Mouse (Mus musculus): Measurements from ENCODE around the gene Xab2. TPM values are rescaled to one million over a fixed set of nuclear protein-coding genes. Genes with fewer than 3 reads are reported as not detected.
"Not testable (repeated sequence)": the region's sequence is repeated elsewhere in the genome, so short reads cannot be mapped to it uniquely, and the experiment has no call there.

Xab2 gene
- polyA plus RNA-seq, 1 experiment from 2014 or later = 65.1 TPM

DNA sequence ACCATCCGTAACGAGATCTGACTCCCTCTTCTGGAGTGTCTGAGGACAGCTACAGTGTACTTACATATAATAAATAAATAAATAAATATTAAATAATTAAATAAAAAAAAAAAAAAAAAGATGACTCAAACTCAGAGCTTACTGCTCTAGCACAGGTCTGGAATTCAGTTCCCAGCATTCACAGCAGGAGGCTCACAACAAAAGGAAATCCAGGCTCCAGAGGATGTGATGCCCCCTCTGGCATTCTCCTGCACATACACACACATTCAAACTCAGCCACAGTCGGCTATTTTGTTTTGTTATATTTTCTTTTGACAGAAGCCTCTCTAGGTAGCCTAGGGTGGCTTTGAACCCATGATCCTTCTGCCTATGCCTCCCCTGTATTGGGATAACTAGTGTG is 39.2 kb downstream of the Xab2 start:
- not testable (repeated sequence) for H3K9ac ChIP-seq; H3K4me1 ChIP-seq; H3K36me3 ChIP-seq; H3K4me2 ChIP-seq (replicated peaks); H3K4me3 ChIP-seq; ATAC-seq (ENCODE audit: insufficient number of reproducible peaks, insufficient read depth, low FRiP score, low TSS enrichment); H3K27ac ChIP-seq; H3K27me3 ChIP-seq; H3K9me3 ChIP-seq
- WGBS = 91% methylated on average over 3 of the region's 3 CpGs

DNA sequence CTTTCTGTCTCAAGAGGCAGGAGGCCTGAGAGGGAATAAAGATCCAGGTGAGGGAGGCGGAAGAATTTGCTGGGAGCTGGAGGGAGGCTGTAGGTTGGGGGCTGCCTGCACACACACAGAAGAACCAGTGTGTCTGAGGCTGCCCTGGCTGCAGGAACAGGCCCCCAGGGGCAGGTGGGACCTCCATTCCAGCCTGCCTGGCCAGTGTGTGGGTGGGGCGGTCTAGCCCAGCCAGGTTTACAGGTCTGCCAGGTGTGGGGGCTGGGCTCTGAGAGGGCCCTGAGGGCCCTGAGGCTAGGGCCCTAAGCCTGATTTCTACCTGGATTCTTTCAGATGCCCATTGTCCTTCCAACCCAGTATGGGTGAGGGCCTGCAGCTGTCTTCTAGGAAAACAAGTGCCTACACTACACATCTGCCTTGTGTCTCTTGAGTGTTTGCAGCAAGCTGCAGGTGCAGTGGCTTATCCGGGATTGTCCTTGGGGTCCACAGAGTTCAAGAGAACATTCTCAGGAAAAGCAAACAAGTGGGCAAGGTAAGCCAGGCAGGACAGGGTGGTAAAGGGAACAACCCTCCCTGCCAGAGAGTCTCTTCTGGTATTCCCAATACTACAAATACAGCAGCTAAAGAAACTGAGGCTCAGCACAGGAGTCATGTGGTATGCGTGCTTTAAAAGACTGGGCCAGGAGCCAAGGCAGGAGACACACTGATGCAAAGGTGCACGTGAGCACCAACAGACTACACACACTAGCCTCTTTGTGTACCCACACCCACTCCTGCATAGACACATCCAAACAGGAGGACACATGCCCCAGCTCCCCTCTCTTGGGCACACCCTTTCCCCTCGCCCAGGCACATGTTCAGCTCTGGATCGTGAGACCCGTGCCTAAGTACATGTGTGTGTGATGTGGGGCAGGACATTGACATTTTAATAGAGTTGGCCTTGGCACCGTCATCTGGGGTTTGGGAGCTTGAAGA is 41.4 kb downstream of the Xab2 start:
- H3K4me2 ChIP-seq (replicated peaks) = no peak overlapping the region
- no peaks in the 10 kb centered on the region for H3K9me3 ChIP-seq
- H3K36me3 ChIP-seq = no peaks in the 10 kb centered on the region
- H3K4me3 ChIP-seq = no peak overlapping the region
- no peak for ATAC-seq (ENCODE audit: insufficient number of reproducible peaks, insufficient read depth, low FRiP score, low TSS enrichment)
- WGBS = 72% methylated on average over 9 of the region's 9 CpGs
- H3K9ac ChIP-seq = no peak overlapping the region
- no peaks in the 10 kb centered on the region for H3K27me3 ChIP-seq
- no peak overlapping the region for H3K27ac ChIP-seq
- no peaks in the 10 kb centered on the region for H3K4me1 ChIP-seq

DNA sequence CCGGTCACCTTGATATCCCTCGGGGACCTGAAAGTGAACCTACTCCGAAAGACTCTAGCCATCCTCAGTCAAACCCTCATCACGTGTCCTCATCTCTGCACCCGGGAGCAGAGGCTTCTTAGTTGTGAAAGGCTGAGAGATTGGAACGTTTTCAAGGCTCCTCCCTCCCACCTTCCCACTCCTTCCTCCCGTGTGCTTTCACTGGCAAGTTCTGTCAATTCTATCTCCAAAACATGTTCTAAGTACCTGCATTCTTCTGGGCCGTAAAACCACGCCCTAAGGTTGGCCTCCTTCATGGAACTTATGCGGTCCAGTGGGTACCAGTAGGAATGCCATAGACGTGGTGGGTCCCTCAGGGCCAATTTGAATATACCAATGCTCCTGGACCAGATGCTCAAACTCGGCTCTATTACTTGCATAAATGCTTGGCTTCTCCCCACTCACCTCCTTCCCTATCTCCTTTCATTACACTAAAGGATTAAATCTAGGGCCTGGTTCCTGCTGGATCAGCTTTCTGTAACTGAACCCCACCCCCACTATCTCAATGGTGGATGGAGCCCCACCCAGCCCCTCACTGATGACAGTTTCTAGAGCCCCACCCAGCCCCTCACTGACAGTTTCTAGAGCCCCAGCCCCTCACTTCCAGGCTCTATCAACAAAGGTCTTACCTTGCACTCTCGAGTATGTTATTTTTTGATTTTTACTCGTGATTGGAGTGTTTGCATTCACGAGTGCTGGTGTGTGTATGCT is 44.7 kb downstream of the Xab2 start:
- H3K4me2 ChIP-seq (replicated peaks) = no peak overlapping the region
- H3K27me3 ChIP-seq = no peaks in the 10 kb centered on the region
- H3K27ac ChIP-seq = no peak overlapping the region
- ATAC-seq (ENCODE audit: insufficient number of reproducible peaks, insufficient read depth, low FRiP score, low TSS enrichment) = no peak
- no peak overlapping the region for H3K9ac ChIP-seq
- WGBS = 74% methylated on average over 15 of the region's 15 CpGs
- H3K4me1 ChIP-seq = no peaks in the 10 kb centered on the region
- H3K36me3 ChIP-seq = no peaks in the 10 kb centered on the region
- no peaks in the 10 kb centered on the region for H3K9me3 ChIP-seq
- no peak overlapping the region for H3K4me3 ChIP-seq

DNA sequence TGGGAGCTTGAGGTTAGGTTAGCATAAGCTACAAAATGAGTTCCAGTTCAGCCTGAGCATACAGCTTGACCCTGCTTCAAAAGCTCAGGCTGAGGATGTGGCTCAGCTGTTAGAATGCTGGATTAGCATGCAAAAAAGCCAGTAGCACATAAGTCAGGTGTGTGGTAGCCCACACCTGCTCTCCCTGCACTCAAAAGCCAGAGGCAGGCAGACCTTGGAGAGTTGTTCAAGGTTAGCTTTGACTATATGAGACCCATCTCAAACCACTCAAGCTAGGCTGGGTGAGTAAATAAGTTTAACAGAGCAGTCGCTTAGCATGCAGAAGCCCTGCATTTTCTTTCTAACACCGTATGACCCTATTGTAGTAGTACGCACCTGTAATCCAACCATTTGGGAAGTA is 46.6 kb downstream of the Xab2 start:
- H3K27me3 ChIP-seq = no peaks in the 10 kb centered on the region
- H3K9me3 ChIP-seq = no peaks in the 10 kb centered on the region
- no peak overlapping the region for H3K27ac ChIP-seq
- no peak overlapping the region for H3K4me2 ChIP-seq (replicated peaks)
- no peaks in the 10 kb centered on the region for H3K36me3 ChIP-seq
- WGBS = 93% methylated on average over 3 of the region's 3 CpGs
- ATAC-seq (ENCODE audit: insufficient number of reproducible peaks, insufficient read depth, low FRiP score, low TSS enrichment) = no peak
- no peak overlapping the region for H3K9ac ChIP-seq
- H3K4me3 ChIP-seq = no peak overlapping the region
- H3K4me1 ChIP-seq = no peaks in the 10 kb centered on the region

DNA sequence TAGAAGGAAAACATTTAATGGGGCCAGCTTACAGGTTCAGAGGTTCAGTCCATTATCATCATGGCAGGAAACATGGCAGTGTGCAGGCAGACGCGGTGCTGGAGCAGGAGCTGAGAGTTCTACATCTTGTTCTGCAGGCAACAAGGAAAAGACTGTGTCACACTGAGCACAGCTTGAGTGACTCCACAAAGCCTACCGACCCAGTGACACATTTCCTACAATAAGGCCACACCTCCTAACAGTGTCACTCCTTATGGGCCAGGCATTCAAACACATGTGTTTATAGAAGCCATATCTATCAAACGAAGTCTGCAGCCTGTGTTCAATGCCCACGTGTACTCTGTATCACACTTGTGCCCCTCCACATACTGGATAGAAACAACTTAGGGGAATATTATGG is 51.3 kb downstream of the Xab2 start:
- no peaks in the 10 kb centered on the region for H3K36me3 ChIP-seq
- no peak overlapping the region for H3K27ac ChIP-seq
- 84% methylated on average over 5 of the region's 5 CpGs for WGBS
- no peak overlapping the region for H3K9ac ChIP-seq
- H3K4me2 ChIP-seq (replicated peaks) = no peak overlapping the region
- no peaks in the 10 kb centered on the region for H3K9me3 ChIP-seq
- H3K27me3 ChIP-seq = no peaks in the 10 kb centered on the region
- no peak for ATAC-seq (ENCODE audit: insufficient number of reproducible peaks, insufficient read depth, low FRiP score, low TSS enrichment)
- H3K4me1 ChIP-seq = no peaks in the 10 kb centered on the region
- no peak overlapping the region for H3K4me3 ChIP-seq

DNA sequence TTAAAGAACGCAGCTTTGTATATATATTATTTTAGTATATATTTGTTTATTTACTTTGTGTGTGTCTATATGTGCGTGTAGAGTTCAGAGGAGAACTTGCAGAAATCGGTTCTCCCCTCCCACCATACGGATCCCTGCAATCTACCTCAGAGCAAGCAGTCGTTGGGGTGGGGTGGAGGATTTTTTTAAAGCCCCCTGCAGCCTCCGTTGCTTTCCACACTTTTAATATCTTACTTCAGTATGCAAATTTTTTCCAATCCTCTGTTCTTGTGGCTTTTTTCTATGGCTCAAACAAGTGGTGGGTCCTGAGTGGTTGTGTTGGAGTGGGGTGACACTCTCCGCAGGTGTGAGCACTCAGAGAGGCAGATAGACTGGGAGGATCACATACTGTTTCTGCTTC is 52.7 kb downstream of the Xab2 start:
- Histone ChIP-seq H3K4me2 (replicated peaks) (peak overlapping the region; percentile 36), H3K36me3 (no peaks in the 10 kb centered on the region), H3K4me1 (no peaks in the 10 kb centered on the region), H3K27ac (no peak overlapping the region), H3K9me3 (no peaks in the 10 kb centered on the region), H3K9ac (peak overlapping the region; percentile 0; the same call in 1 of the 2 replicates), H3K4me3 (0 out of 2 replicates have a peak overlapping the region, but pooled peaks have one; percentile 3), H3K27me3 (no peaks in the 10 kb centered on the region)
- 8% methylated on average over 7 of the region's 7 CpGs for WGBS
- no peak for ATAC-seq (ENCODE audit: insufficient number of reproducible peaks, insufficient read depth, low FRiP score, low TSS enrichment)

DNA sequence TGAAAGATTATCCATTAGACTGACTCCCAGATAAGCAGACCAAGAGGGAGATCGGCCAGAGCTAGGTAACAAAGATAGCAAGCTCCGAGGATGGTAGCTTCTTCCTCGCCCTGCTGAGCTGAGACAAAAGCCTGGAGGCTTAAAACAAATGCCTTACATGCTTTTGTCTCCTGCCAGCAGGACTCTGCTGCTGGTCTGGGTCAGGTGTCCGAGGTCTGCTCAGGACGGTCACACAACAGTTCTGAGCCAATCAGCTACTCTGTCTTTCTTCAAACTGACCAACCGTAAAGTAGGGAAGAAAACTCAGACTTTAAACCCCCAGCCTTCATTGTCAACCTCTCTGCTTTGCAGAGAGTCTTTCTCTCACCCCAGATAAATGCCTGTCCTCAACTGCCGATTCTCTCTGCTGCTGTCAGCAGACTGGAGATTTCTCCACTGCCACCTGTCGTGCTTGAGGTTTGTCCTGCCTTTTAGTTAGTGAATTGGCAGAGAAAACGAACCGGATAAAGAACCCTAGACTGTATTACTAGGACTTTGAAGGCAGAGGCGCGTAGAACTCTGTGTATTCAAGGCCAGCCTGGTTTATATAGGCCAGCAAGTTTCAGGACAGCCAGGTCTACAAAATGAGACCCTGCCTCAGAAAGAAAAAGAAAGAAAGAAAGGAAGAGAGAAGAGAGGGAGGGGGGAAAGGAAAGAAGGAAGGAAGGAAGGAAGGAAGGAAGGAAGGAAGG is 53.3 kb downstream of the Xab2 start, which contains the start of gene C330021F23Rik:
Gene C330021F23Rik (plus strand): TSS at position 350 of the 731 bp plus-strand sequence.
- 0 out of 2 replicates have a peak within 1 kb of the TSS, but pooled peaks have one; percentile 30 for H3K27ac ChIP-seq
- 0 out of 2 replicates have a peak within 1 kb of the TSS, but pooled peaks have one; percentile 10 for H3K4me3 ChIP-seq
- H3K4me2 ChIP-seq (replicated peaks) = peak within 1 kb of the TSS; percentile 36
- H3K9ac ChIP-seq = peak within 1 kb of the TSS; percentile 0; the same call in 1 of the 2 replicates
- 3% methylated on average over 12 of the region's 12 CpGs for WGBS
- no peaks in the 10 kb centered on the region for H3K9me3 ChIP-seq
- ATAC-seq (ENCODE audit: insufficient number of reproducible peaks, insufficient read depth, low FRiP score, low TSS enrichment) = peak; percentile 78; the same call in 1 of the 2 replicates
- H3K27me3 ChIP-seq = no peaks in the 10 kb centered on the region
- no peaks in the 10 kb centered on the region for H3K4me1 ChIP-seq
- H3K36me3 ChIP-seq = no peaks in the 10 kb centered on the region

Other genes with a start within 250 kb of the Xab2 start
- 11.4 and 13.0 TPM in 2 replicates for gene Arhgef18, start 228.3 kb downstream of the Xab2 start, polyA plus RNA-seq (2016; fragmentation: Nextera tagmentation; extraction: Ambion mirVana)
- 5.0 and 6.1 TPM in 2 replicates for gene Pex11g, start 153.6 kb downstream of the Xab2 start, polyA plus RNA-seq (2016; fragmentation: Nextera tagmentation; extraction: Ambion mirVana)
- 0.10 TPM in 1 of 2 replicates, not detected in the other for gene Tex45, start 150.5 kb downstream of the Xab2 start, polyA plus RNA-seq (2016; fragmentation: Nextera tagmentation; extraction: Ambion mirVana)
- 66.4 and 67.9 TPM in 2 replicates for gene Zfp358, start 128.2 kb downstream of the Xab2 start, polyA plus RNA-seq (2016; fragmentation: Nextera tagmentation; extraction: Ambion mirVana)
- 62.0 and 66.2 TPM in 2 replicates for gene Mcoln1, start 120.9 kb downstream of the Xab2 start, polyA plus RNA-seq (2016; fragmentation: Nextera tagmentation; extraction: Ambion mirVana)
- gene Pnpla6, start 105.9 kb downstream of the Xab2 start, polyA plus RNA-seq (2016; fragmentation: Nextera tagmentation; extraction: Ambion mirVana) = 29.0 and 29.6 TPM in 2 replicates
- gene C330021F23Rik, start 53.3 kb downstream of the Xab2 start, polyA plus RNA-seq (2016; fragmentation: Nextera tagmentation; extraction: Ambion mirVana) = 1.8 TPM in 2 replicates
- gene Camsap3, start 34.0 kb downstream of the Xab2 start, polyA plus RNA-seq (2016; fragmentation: Nextera tagmentation; extraction: Ambion mirVana) = 9.1 and 10.0 TPM in 2 replicates
- 103 and 110 TPM in 2 replicates for gene Pet100, start 232 bp upstream of the Xab2 start, polyA plus RNA-seq (2016; fragmentation: Nextera tagmentation; extraction: Ambion mirVana)
- 1.5 and 2.0 TPM in 2 replicates for gene Pcp2, start 4.2 kb upstream of the Xab2 start, polyA plus RNA-seq (2016; fragmentation: Nextera tagmentation; extraction: Ambion mirVana)
- 27.4 and 28.8 TPM in 2 replicates for gene Stxbp2, start 9.6 kb upstream of the Xab2 start, polyA plus RNA-seq (2016; fragmentation: Nextera tagmentation; extraction: Ambion mirVana)
- gene Retn, start 34.5 kb upstream of the Xab2 start, polyA plus RNA-seq (2016; fragmentation: Nextera tagmentation; extraction: Ambion mirVana) = 0.38 TPM in 1 of 2 replicates, not detected in the other
- 0.10 and 0.20 TPM in 2 replicates for gene Mcemp1, start 44.4 kb upstream of the Xab2 start, polyA plus RNA-seq (2016; fragmentation: Nextera tagmentation; extraction: Ambion mirVana)
- gene Fcor, start 51.0 kb upstream of the Xab2 start, polyA plus RNA-seq (2016; fragmentation: Nextera tagmentation; extraction: Ambion mirVana) = 11.5 and 16.5 TPM in 2 replicates
- 39.7 and 41.0 TPM in 2 replicates for gene Trappc5, start 55.0 kb upstream of the Xab2 start, polyA plus RNA-seq (2016; fragmentation: Nextera tagmentation; extraction: Ambion mirVana)
- 0.15 and 0.23 TPM in 2 replicates for gene Fcer2a, start 72.9 kb upstream of the Xab2 start, polyA plus RNA-seq (2016; fragmentation: Nextera tagmentation; extraction: Ambion mirVana)
- not detected in 2 replicates for gene Clec4g, start 99.3 kb upstream of the Xab2 start, polyA plus RNA-seq (2016; fragmentation: Nextera tagmentation; extraction: Ambion mirVana)
- not detected in 2 replicates for gene Cd209a, start 127.7 kb upstream of the Xab2 start, polyA plus RNA-seq (2016; fragmentation: Nextera tagmentation; extraction: Ambion mirVana)
- not detected in 2 replicates for gene Cd209e, start 233.0 kb upstream of the Xab2 start, polyA plus RNA-seq (2016; fragmentation: Nextera tagmentation; extraction: Ambion mirVana)